Mouse (Mus musculus) brown adipose tissue, adult 24 weeks (tissue): Measurements from ENCODE around the gene Gm14137. TPM values are rescaled to one million over a fixed set of nuclear protein-coding genes. Genes with fewer than 3 reads are reported as not detected.

ENCODE experiments used
- H3K27ac ChIP-seq: fragments of 200-500 bp; replicated peaks from 2 replicates; pipeline ENCODE4 v1.5.1; 2012; ENCODE audit warnings: low read depth, mild to moderate bottlenecking, low read length
- H3K4me1 ChIP-seq: fragments of 200-500 bp; 2 replicates; pipeline ENCODE4 v1.6.1; 2012; ENCODE audit warnings: low read length, mixed read lengths; ENCODE audit not compliant: control insufficient read depth, insufficient read depth, insufficient read length
- H3K4me3 ChIP-seq: fragments of 200-500 bp; 2 replicates; pipeline ENCODE4 v1.5.1; 2012; ENCODE audit warnings: low read depth, mild to moderate bottlenecking, low read length, moderate library complexity; ENCODE audit not compliant: insufficient read depth
- polyA plus RNA-seq: library from polyadenylated mRNA; stranded (reverse); fragments of >200 nt; gene quantifications from 2 replicates; pipeline ENCODE4 v1.2.4, GENCODE M21; 2012; ENCODE audit not compliant: missing spikeins, insufficient read depth, insufficient read length

The Gm14137 gene
- polyA plus RNA-seq = not detected in 2 replicates

- H3K27ac ChIP-seq = peak within 1 kb of the TSS; percentile 60; the same call in 1 of the 2 replicates
- H3K4me3 ChIP-seq = no peak within 1 kb of the TSS
- H3K4me1 ChIP-seq = peaks cover 5% of the 10 kb centered on the region
Observed at GRCm38 (mm10) chr2:119173991-119174651, at the start of gene Gm14137. Gene Gm14137 (plus strand): TSS chr2:119174509.

GRCm38 (mm10) chr2:119136346-119136898, 37.9 kb upstream of the Gm14137 start:
- no peaks in the 10 kb centered on the region for H3K4me1 ChIP-seq
- no peak overlapping the region for H3K27ac ChIP-seq
- H3K4me3 ChIP-seq = no peak overlapping the region

DNA sequence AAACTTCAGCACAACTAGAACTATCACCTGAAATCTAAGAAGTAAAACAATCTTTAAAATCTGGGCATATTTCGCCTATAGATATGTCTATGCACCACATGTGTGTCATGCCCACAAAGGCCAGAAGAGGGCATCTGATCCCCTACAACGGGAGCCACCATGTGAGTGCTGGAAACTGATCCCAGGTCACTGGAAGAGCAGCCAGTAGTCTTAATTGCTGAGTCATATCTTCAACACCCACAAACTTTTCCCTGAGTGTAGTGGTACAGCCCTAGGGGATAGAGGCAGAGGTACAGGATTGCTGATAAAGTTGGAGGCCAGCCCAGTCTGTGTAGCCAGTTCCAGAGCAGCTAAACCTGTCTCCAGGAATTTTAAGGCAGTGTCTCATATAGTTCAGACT, 29.1 kb upstream of the Gm14137 start:
- Histone ChIP-seq H3K4me3 (no peak overlapping the region), H3K4me1 (no peaks in the 10 kb centered on the region), H3K27ac (no peak overlapping the region)

- Histone ChIP-seq H3K27ac (0 out of 2 replicates have a peak overlapping the region, but pooled peaks have one; percentile 3), H3K4me1 (no peaks in the 10 kb centered on the region)
Observed at GRCm38 (mm10) chr2:119146435-119146834, 27.9 kb upstream of the Gm14137 start.

GRCm38 (mm10) chr2:119147160-119147678, 27.1 kb upstream of the Gm14137 start:
- H3K4me1 ChIP-seq = peaks cover 3% of the 10 kb centered on the region; the same call in 1 of the 2 replicates
- no peak overlapping the region for H3K4me3 ChIP-seq
- H3K27ac ChIP-seq = no peak overlapping the region

More at GRCm38 (mm10) chr2:119146435-119146834, 27.9 kb upstream of the Gm14137 start:
- no peak overlapping the region for H3K4me3 ChIP-seq

GRCm38 (mm10) chr2:119147775-119148174, 26.5 kb upstream of the Gm14137 start:
- no peak overlapping the region for H3K27ac ChIP-seq
- no peak overlapping the region for H3K4me3 ChIP-seq
- peaks cover 7% of the 10 kb centered on the region; the same call in 1 of the 2 replicates for H3K4me1 ChIP-seq

DNA sequence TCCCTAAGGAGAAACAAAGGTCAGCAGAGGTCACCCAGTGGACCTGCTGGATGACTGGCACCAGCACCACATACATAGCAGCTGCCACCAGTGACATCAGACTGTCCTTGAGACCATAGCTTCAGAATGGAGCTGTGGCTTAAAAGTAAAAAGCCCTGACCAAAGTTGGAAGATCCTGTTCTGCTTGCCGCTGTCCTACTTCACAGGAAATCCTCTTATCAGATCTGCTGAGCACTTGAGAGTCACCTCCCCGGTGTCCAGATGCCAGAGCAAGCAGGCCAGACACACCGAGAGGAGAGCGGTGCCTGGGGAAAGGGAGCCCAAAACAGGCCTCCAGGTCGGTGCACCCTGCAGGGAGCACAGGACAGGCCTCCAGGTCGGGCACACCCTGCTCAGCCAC, 22.1 kb upstream of the Gm14137 start:
- Histone ChIP-seq H3K27ac (peak overlapping the region; percentile 95), H3K4me3 (no peak overlapping the region), H3K4me1 (peaks cover 12% of the 10 kb centered on the region)

DNA sequence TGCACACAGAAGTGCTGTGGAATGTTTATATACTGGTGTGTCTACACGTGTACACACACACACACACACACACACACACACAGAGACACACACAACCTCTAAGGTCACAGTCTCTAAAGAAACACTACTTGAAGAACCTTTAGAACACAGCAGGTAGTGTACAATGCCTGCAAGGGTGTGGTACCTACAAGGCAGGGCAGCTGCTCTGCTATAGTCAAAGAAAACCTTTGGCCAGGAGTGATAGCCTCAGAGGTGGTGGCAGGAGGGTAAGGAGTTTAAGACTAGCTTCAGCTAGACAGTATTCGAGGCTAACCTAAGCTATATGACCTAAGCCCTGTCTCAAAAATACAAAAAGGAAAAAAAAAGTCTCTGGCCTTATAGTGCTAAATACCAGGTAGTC, 19.6 kb upstream of the Gm14137 start:
- Histone ChIP-seq H3K4me1 (peaks cover 12% of the 10 kb centered on the region), H3K4me3 (no peak overlapping the region), H3K27ac (peak overlapping the region; percentile 61)

GRCm38 (mm10) chr2:119155388-119155787, 18.9 kb upstream of the Gm14137 start:
- Histone ChIP-seq H3K4me3 (peak overlapping the region; percentile 83), H3K4me1 (peaks cover 12% of the 10 kb centered on the region), H3K27ac (peak overlapping the region; percentile 46)

DNA sequence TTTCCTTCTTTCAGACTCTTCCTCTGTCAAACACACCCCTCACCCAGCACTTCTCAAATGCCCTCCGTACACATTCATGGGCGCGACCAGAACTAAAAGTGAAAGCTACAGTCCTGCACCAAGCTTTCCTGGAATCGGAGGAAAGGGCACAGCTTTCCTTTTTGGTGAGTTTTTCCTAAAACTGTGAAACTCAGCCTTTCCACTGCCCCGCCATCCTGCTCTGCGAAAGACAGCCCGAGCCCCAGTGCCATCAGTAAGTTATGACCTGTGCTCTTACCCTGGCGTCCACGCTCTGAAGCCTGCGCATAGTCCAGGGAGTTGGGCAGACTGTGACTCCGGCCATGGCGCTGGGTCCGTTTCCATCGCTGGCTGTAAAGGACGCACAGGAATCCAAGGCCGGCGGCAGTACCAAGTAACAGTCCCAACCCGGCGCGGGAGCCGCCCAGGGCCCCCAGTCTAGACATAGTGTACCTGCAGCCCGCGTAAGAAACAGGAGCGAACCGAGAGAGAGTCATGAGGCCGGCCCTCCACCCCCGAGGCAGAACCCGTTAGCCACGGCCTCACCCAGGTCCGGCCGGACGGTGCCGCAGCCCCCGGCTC, 18.1 kb upstream of the Gm14137 start:
- Histone ChIP-seq H3K4me3 (peak overlapping the region; percentile 83), H3K4me1 (peaks cover 12% of the 10 kb centered on the region), H3K27ac (peak overlapping the region; percentile 90)

DNA sequence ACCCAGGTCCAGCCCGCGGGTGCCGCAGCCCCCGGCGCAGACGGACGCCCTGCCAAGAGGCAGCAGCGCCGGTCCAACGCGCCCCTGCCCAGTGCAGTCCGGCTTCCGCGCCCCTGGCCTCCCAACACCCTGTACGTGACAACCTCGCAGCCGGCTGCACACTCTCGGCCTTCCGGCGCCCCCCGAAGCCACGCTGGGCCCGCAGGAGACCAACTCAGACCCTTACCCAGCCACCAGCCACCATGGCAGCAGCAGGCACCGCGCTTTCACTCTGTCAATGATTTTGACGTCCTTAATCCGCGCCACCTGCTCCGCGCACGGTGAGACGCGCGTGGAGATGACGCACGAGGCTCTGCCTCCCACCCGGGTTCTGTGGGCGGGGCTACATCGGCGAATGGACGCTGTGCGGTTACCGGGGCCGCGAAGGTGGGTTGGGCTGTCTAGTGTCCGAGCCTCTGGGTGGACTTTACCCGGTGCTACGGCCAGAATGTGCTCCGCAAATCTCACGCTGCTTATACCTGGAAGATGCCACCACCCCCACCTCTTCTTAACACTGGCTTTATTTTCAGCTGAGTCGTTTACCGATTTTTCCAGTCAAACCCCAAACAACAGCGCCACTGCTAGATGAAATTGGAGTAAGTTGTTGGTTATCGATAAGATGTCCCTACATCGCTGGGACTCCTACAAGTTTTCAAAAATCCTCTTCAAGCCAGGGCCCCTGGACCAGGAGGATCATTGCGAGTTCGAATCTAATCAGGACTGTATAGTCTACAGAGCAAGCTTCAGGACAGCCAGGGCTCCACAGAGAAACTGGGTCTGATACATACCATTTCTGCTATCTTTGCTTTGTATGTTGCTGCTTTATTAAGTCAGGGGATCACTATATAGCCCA, 17.4 kb upstream of the Gm14137 start, which contains the start of gene Rmdn3:
Gene Rmdn3, minus strand, starts transcription at position 354 of the 892 bp plus-strand sequence.
- Histone ChIP-seq H3K4me1 (peaks cover 9% of the 10 kb centered on the region), H3K4me3 (peak within 1 kb of the TSS; percentile 83), H3K27ac (peak within 1 kb of the TSS; percentile 90)

- Histone ChIP-seq H3K27ac (no peak overlapping the region), H3K4me1 (peaks cover 5% of the 10 kb centered on the region), H3K4me3 (no peak overlapping the region)
Observed at GRCm38 (mm10) chr2:119157836-119158235, 16.5 kb upstream of the Gm14137 start.

DNA sequence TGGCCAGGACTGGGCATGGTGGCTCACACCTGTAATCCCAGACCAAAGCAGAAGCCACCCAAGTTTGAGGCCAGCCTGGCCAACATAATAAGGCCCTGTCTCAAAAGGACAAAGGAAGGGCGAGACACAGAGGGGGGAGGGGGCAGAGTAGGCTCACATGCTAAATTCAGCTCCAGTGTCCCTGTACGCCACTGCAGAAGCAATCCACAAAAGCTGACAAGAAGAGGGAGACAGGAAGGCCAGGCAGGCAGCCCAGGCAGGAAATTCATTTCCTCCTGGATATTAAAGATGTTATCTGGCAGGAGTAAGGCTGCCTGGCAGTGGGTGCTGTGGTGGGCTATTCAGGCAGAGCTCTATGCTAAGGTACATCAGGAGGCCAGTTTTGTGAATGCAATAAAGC, 13.1 kb upstream of the Gm14137 start:
- H3K4me1 ChIP-seq = no peaks in the 10 kb centered on the region
- H3K27ac ChIP-seq = no peak overlapping the region
- H3K4me3 ChIP-seq = no peak overlapping the region

DNA sequence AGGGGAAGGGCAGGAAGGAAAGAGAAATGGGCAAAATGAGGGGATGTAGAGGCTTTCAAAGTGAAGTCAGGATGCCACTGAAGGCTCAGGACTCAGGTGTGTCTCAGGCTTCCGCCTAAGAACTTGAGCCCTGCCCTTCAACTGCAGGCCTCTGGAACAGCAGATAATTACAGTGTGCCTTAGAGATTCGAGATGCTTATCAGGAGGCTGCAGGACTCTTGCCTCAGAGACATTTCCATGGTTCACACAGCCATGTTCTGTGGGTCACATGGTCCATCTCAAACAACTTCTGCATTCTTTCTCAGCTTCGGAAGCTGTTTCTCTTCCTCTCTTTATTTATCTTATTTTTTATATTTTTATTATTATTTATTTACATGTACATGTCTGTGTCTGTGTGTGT, 11.2 kb upstream of the Gm14137 start:
- Histone ChIP-seq H3K4me3 (no peak overlapping the region), H3K27ac (no peak overlapping the region), H3K4me1 (peaks cover 4% of the 10 kb centered on the region)
